Mouse (Mus musculus) neural tube, embryonic 14.5 days (tissue): ENCODE data around the gene Napsa. TPM values are rescaled to one million over a fixed set of nuclear protein-coding genes. Genes with fewer than 3 reads are reported as not detected.

Experiments
- ATAC-seq: fragments of 200-750 bp; cut with Nextera tagmentation; 2 replicates; pipeline ENCODE4 v1.8.0; 2017; ENCODE audit warnings: low read depth, mild to moderate bottlenecking, moderate TSS enrichment, moderate library complexity
- H3K27ac ChIP-seq: fragments of 300-500 bp; sonication (generic); 2 replicates; pipeline ENCODE4 v1.5.1; 2014; ENCODE audit warnings: low read depth, mild to moderate bottlenecking, control low read depth, low read length, moderate library complexity, mixed read lengths
- H3K27me3 ChIP-seq: fragments of 300-500 bp; sonication (generic); 2 replicates; pipeline ENCODE4 v1.6.1; 2014; ENCODE audit warnings: low read length; ENCODE audit not compliant: control insufficient read depth, insufficient read depth
- H3K36me3 ChIP-seq: fragments of 300-500 bp; sonication (generic); 2 replicates; pipeline ENCODE4 v1.6.1; 2014; ENCODE audit warnings: low read length, mixed read lengths; ENCODE audit not compliant: control insufficient read depth, insufficient read depth
- H3K4me1 ChIP-seq: fragments of 300-500 bp; sonication (generic); 2 replicates; pipeline ENCODE4 v1.6.1; 2014; ENCODE audit warnings: low read length; ENCODE audit not compliant: control insufficient read depth, insufficient read depth
- H3K4me2 ChIP-seq: fragments of 300-500 bp; sonication (generic); 2 replicates; pipeline ENCODE4 v1.6.1; 2014; ENCODE audit warnings: mild to moderate bottlenecking, low read depth, low read length, control low read depth
- H3K4me3 ChIP-seq: fragments of 300-500 bp; sonication (generic); 2 replicates; pipeline ENCODE4 v1.5.1; 2014; ENCODE audit warnings: low read depth, low read length, control low read depth, mixed read lengths
- H3K9ac ChIP-seq: fragments of 300-500 bp; sonication (generic); replicated peaks from 2 replicates; pipeline ENCODE4 v1.6.1; 2014; ENCODE audit warnings: low read depth, mild to moderate bottlenecking, control low read depth, low read length, mixed read lengths
- H3K9me3 ChIP-seq: fragments of 300-500 bp; sonication (generic); 2 replicates; pipeline ENCODE4 v1.6.1; 2016; ENCODE audit warnings: low read length; ENCODE audit not compliant: control insufficient read depth
- WGBS: fragments of 180-500 bp; shearing (Covaris S2); extraction: QIAGEN DNeasy Blood & Tissue Kit; methylation state at CpG from one replicate; pipeline ENCODE4 v1.1.7; 2014; 5-methylcytosine and 5-hydroxymethylcytosine counted together
- microRNA-seq: library from miRNA; unstranded; fragments of <30 nt; microRNA quantifications from one replicate; pipeline ENCODE4, GENCODE M21; 2016
- polyA plus RNA-seq: library from polyadenylated mRNA; unstranded; fragments of >200 nt; fragmentation: Nextera tagmentation; extraction: Ambion mirVana; gene quantifications from 2 replicates; pipeline ENCODE4 v1.2.1, GENCODE M21; 2014

Napsa gene
- polyA plus RNA-seq, 1 experiment from 2014 or later = 0.82 TPM

DNA sequence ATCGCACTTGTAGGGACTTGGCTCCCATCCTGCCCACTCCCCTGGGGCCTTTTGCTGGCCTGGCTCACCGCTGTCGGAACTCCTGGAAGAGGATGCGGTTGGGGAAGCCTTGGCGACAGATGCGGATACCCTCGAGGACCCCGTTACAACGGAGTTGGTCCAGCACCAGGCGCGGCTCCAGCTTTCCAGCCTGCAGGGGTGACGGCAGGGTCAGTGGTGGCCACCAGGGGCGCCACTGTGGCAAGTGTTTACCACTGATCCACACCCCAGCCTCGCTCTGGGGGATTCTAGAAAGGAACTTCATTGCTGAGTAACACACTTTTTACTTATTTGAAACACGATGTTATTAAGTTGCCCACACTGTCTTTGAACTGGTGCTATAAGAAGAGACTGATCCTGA, 61.2 kb downstream of the Napsa start:
- Histone ChIP-seq H3K27me3 (no peaks in the 10 kb centered on the region), H3K27ac (no peak overlapping the region), H3K4me3 (no peak overlapping the region), H3K9ac (no peak overlapping the region), H3K9me3 (no peaks in the 10 kb centered on the region), H3K4me2 (no peak overlapping the region), H3K4me1 (no peaks in the 10 kb centered on the region), H3K36me3 (no peaks in the 10 kb centered on the region)
- ATAC-seq = no peak
- WGBS = 13% methylated on average over 15 of the region's 15 CpGs

Small RNAs within 50 kb of the gene (microRNA-seq; reads per million reads assigned to microRNA genes)
- gene Mir7053 = not detected

Other genes starting within 250 kb of the Napsa start
- 52.7 and 68.4 TPM in 2 replicates for gene Syt3, start 188.3 kb upstream of the Napsa start, polyA plus RNA-seq
- 2.0 and 2.6 TPM in 2 replicates for gene 1700008O03Rik, start 186.6 kb upstream of the Napsa start, polyA plus RNA-seq
- 21.9 and 28.1 TPM in 2 replicates for gene Lrrc4b, start 143.4 kb upstream of the Napsa start, polyA plus RNA-seq
- gene Aspdh, start 107.0 kb upstream of the Napsa start, polyA plus RNA-seq = 3.3 and 5.2 TPM in 2 replicates
- gene Josd2, start 104.4 kb upstream of the Napsa start, polyA plus RNA-seq = 26.9 and 33.4 TPM in 2 replicates
- 153 and 162 TPM in 2 replicates for gene Emc10, start 75.9 kb upstream of the Napsa start, polyA plus RNA-seq
- 19.5 and 24.9 TPM in 2 replicates for gene Fam71e1, start 75.8 kb upstream of the Napsa start, polyA plus RNA-seq
- 0.07 TPM in 1 of 2 replicates, not detected in the other for gene Mybpc2, start 47.7 kb upstream of the Napsa start, polyA plus RNA-seq
- not detected in 2 replicates for gene Spib, start 40.3 kb upstream of the Napsa start, polyA plus RNA-seq
- 9.4 and 12.5 TPM in 2 replicates for gene Pold1, start 23.5 kb upstream of the Napsa start, polyA plus RNA-seq
- gene Nr1h2, start 18.4 kb upstream of the Napsa start, polyA plus RNA-seq = 57.2 and 59.5 TPM in 2 replicates
- 7.5 and 8.9 TPM in 2 replicates for gene Kcnc3, start 18.3 kb downstream of the Napsa start, polyA plus RNA-seq
- 2.6 and 3.6 TPM in 2 replicates for gene Myh14, start 98.5 kb downstream of the Napsa start, polyA plus RNA-seq
- gene Izumo2, start 136.4 kb downstream of the Napsa start, polyA plus RNA-seq = not detected in 2 replicates
- 23.0 and 27.0 TPM in 2 replicates for gene Vrk3, start 176.0 kb downstream of the Napsa start, polyA plus RNA-seq
- 0.95 and 1.0 TPM in 2 replicates for gene Zfp473, start 178.7 kb downstream of the Napsa start, polyA plus RNA-seq
- gene Nup62, start 243.7 kb downstream of the Napsa start, polyA plus RNA-seq = 22.4 and 26.3 TPM in 2 replicates
- 1.6 and 1.7 TPM in 2 replicates for gene Il4i1, start 244.0 kb downstream of the Napsa start, polyA plus RNA-seq
- 2.1 and 2.3 TPM in 2 replicates for gene Atf5, start 244.3 kb downstream of the Napsa start, polyA plus RNA-seq